Mouse (Mus musculus) liver, embryonic 14.5 days (tissue): ENCODE data around the gene Kcnip4. TPM values are rescaled to one million over a fixed set of nuclear protein-coding genes. Genes with fewer than 3 reads are reported as not detected.

Experiments
- ATAC-seq: fragments of 200-750 bp; cut with Nextera tagmentation; 2 replicates; pipeline ENCODE4 v1.8.0; 2017; ENCODE audit warnings: moderate number of reproducible peaks, mild to moderate bottlenecking, moderate library complexity; ENCODE audit not compliant: insufficient read depth
- DNase-seq, 3 experiments: peaks; one replicate each; pipeline ENCODE4 v3.0.0-alpha.2; 2012 to 2013; ENCODE audit warnings: low read depth in 3 of 3, low spot score in 3 of 3
- H3K27ac ChIP-seq: fragments of 300-500 bp; sonication (generic); 2 replicates; pipeline ENCODE4 v1.5.1; 2014; ENCODE audit warnings: moderate library complexity, mild to moderate bottlenecking, control low read depth, inconsistent platforms
- H3K27me3 ChIP-seq: fragments of 300-500 bp; sonication (generic); 2 replicates; pipeline ENCODE4 v1.6.1; 2014; ENCODE audit warnings: mild to moderate bottlenecking, low read length, moderate library complexity; ENCODE audit not compliant: control insufficient read depth, insufficient read depth
- H3K36me3 ChIP-seq: fragments of 300-500 bp; sonication (generic); replicated peaks from 2 replicates; pipeline ENCODE4 v1.6.1; 2014; ENCODE audit warnings: low read depth; ENCODE audit not compliant: control insufficient read depth, insufficient read depth
- H3K4me1 ChIP-seq, 2 experiments: fragments of 200-500 bp in 1 of 2; fragments of 300-500 bp in 1 of 2; sonication (generic) in 1 of 2; replicated peaks; 2 replicates each; pipeline ENCODE4 v1.6.1; 2012 to 2014; ENCODE audit warnings: antibody characterized with exemption in 1 of 2, inconsistent platforms in 1 of 2, low read length in 1 of 2; ENCODE audit not compliant: control insufficient read depth in 2 of 2, insufficient read depth in 2 of 2
- H3K4me2 ChIP-seq: fragments of 300-500 bp; sonication (generic); 2 replicates; pipeline ENCODE4 v1.6.1; 2014; ENCODE audit warnings: low read depth, mild to moderate bottlenecking, control low read depth, moderate library complexity
- H3K4me3 ChIP-seq, 2 experiments: fragments of 200-500 bp in 1 of 2; fragments of 300-500 bp in 1 of 2; sonication (generic) in 1 of 2; 2 replicates each; pipeline ENCODE4 v1.5.1; 2012 to 2014; ENCODE audit warnings: low read depth in 2 of 2, low read length in 2 of 2, mild to moderate bottlenecking in 2 of 2, control low read depth in 1 of 2, inconsistent platforms in 1 of 2, moderate library complexity in 1 of 2; ENCODE audit not compliant: insufficient read depth in 1 of 2
- H3K9ac ChIP-seq: fragments of 300-500 bp; sonication (generic); replicated peaks from 2 replicates; pipeline ENCODE4 v1.6.1; 2014; ENCODE audit warnings: mild to moderate bottlenecking, control low read depth, moderate library complexity
- H3K9me3 ChIP-seq: fragments of 300-500 bp; sonication (generic); 2 replicates; pipeline ENCODE4 v1.6.1; 2016; ENCODE audit warnings: low read length, mixed read lengths; ENCODE audit not compliant: control insufficient read depth
- CTCF ChIP-seq: IDR thresholded peaks from 2 replicates; pipeline ENCODE4 v1.5.1; 2016; ENCODE audit warnings: antibody characterized with exemption, low read depth, control low read depth
- EP300 ChIP-seq: IDR thresholded peaks from 2 replicates; pipeline ENCODE4 v1.6.1; 2016; ENCODE audit warnings: antibody characterized with exemption, low read depth
- WGBS: fragments of 180-500 bp; shearing (Covaris S2); extraction: QIAGEN DNeasy Blood & Tissue Kit; methylation state at CpG from one replicate; pipeline ENCODE4 v1.1.7; 2014; ENCODE audit not compliant: insufficient replicate concordance; 5-methylcytosine and 5-hydroxymethylcytosine counted together
- polyA plus RNA-seq, 2 experiments: library from polyadenylated mRNA; depleted of rRNA in 1 of 2; stranded (reverse) in 1 of 2; unstranded in 1 of 2; fragments of >200 nt; fragmentation: Nextera tagmentation in 1 of 2; extraction: Ambion mirVana in 1 of 2; gene quantifications; 2 replicates each; pipeline versions ENCODE4 v1.2.1 to v1.2.3; 2012 to 2014

Kcnip4 gene
- polyA plus RNA-seq, 2 experiments: 0.10 TPM; not detected in 1

- Histone ChIP-seq H3K27me3 (no peaks in the 10 kb centered on the region), H3K36me3 (no peaks in the 10 kb centered on the region), H3K4me1 (no peaks in the 10 kb centered on the region), H3K4me2 (no peak overlapping the region), H3K27ac (no peak overlapping the region), H3K9ac (no peak overlapping the region), H3K4me3 (no peak overlapping the region), H3K9me3 (no peaks in the 10 kb centered on the region)
- DNase-seq (no peak), ATAC-seq (no peak)
- 52% methylated on average over 3 of the region's 3 CpGs for WGBS
- TF ChIP-seq EP300 (no peak), CTCF (no peak)
These were observed 1033.7 kb downstream of the Kcnip4 start for GRCm38 (mm10) chr5:48490864-48491477.

- Histone ChIP-seq H3K27me3 (no peaks in the 10 kb centered on the region), H3K27ac (no peak overlapping the region), H3K4me2 (no peak overlapping the region), H3K9ac (no peak overlapping the region), H3K4me1 (no peaks in the 10 kb centered on the region), H3K9me3 (no peaks in the 10 kb centered on the region), H3K36me3 (no peaks in the 10 kb centered on the region), H3K4me3 (no peak overlapping the region)
- 34% methylated on average over 5 of the region's 5 CpGs for WGBS
- DNase-seq (no peak), ATAC-seq (no peak)
- TF ChIP-seq EP300 (no peak), CTCF (no peak)
These were observed 1035.0 kb downstream of the Kcnip4 start for GRCm38 (mm10) chr5:48489549-48490288.

- no peak overlapping the region for H3K4me2 ChIP-seq
- no peaks in the 10 kb centered on the region for H3K4me1 ChIP-seq
- 35% methylated on average over 2 of the region's 2 CpGs for WGBS
- H3K9me3 ChIP-seq: no peaks in the 10 kb centered on the region
- DNase-seq: no peak
- ATAC-seq: no peak
- TF ChIP-seq CTCF (no peak), EP300 (no peak)
- H3K27ac ChIP-seq: no peak overlapping the region
- H3K9ac ChIP-seq: no peak overlapping the region
- H3K4me3 ChIP-seq: no peak overlapping the region
- no peaks in the 10 kb centered on the region for H3K27me3 ChIP-seq
- no peaks in the 10 kb centered on the region for H3K36me3 ChIP-seq
These were observed 1041.6 kb downstream of the Kcnip4 start for GRCm38 (mm10) chr5:48483112-48483511.

- no peak for TF ChIP-seq CTCF
- 35% methylated on average over 2 of the region's 2 CpGs for WGBS
- Histone ChIP-seq H3K4me2 (no peak overlapping the region), H3K9ac (no peak overlapping the region), H3K27ac (no peak overlapping the region), H3K36me3 (no peaks in the 10 kb centered on the region), H3K9me3 (no peaks in the 10 kb centered on the region), H3K27me3 (no peaks in the 10 kb centered on the region), H3K4me1 (no peaks in the 10 kb centered on the region), H3K4me3 (no peak overlapping the region)
- no peak for ATAC-seq
- DNase-seq: no peak
These were observed 1064.5 kb downstream of the Kcnip4 start for GRCm38 (mm10) chr5:48460221-48460620.

DNA sequence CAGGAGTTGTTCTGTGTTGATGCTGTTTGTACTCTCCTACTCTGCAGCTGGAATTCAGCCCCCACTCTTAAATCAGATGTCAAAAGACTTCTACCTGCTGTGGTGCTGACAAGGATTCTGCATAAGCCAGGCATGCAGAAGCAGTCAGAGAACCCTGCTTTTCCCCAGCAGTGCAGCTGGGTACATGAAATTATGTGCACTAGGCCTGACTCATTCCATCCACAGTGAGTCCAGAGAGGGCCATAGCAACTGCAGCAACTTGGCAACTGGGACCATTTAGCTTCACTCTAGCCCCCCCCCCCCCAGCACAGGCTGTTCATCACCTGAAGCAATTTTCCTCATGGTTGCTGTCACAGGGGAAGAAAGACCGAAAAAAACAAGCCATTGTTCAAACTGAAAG lies 1075.8 kb downstream of the Kcnip4 start:
- H3K4me1 ChIP-seq: no peaks in the 10 kb centered on the region
- H3K9ac ChIP-seq: no peak overlapping the region
- no peaks in the 10 kb centered on the region for H3K27me3 ChIP-seq
- DNase-seq: no peak
- no peak for ATAC-seq
- H3K36me3 ChIP-seq: no peaks in the 10 kb centered on the region
- H3K9me3 ChIP-seq: no peaks in the 10 kb centered on the region
- no peak overlapping the region for H3K4me2 ChIP-seq
- TF ChIP-seq CTCF (no peak), EP300 (no peak)
- no peak overlapping the region for H3K27ac ChIP-seq
- no peak overlapping the region for H3K4me3 ChIP-seq
- WGBS: 42% methylated on average over 1 of the region's 1 CpGs
